Mouse (Mus musculus) neural tube, embryonic 11.5 days (tissue): Measurements from ENCODE around the gene Sumo2. TPM values are rescaled to one million over a fixed set of nuclear protein-coding genes. Genes with fewer than 3 reads are reported as not detected.

Experiments used
- ATAC-seq: fragments of 200-750 bp; cut with Nextera tagmentation; 2 replicates; pipeline ENCODE4 v1.8.0; 2017; ENCODE audit warnings: moderate number of reproducible peaks, mild to moderate bottlenecking, moderate TSS enrichment, moderate library complexity; ENCODE audit not compliant: insufficient read depth, low FRiP score, low TSS enrichment
- DNase-seq: peaks from one replicate; pipeline ENCODE4 v3.0.0-alpha.2; 2015; ENCODE audit warnings: low spot score
- H3K27ac ChIP-seq: fragments of 300-500 bp; sonication (generic); 2 replicates; pipeline ENCODE4 v1.5.1; 2014; ENCODE audit warnings: low read depth, mild to moderate bottlenecking, low read length
- H3K27me3 ChIP-seq: fragments of 300-500 bp; sonication (generic); 2 replicates; pipeline ENCODE4 v1.6.1; 2014; ENCODE audit warnings: mild to moderate bottlenecking, low read length, mixed read lengths; ENCODE audit not compliant: control insufficient read depth, insufficient read depth
- H3K36me3 ChIP-seq: fragments of 300-500 bp; sonication (generic); 2 replicates; pipeline ENCODE4 v1.6.1; 2014; ENCODE audit warnings: mild to moderate bottlenecking, low read length, moderate library complexity, mixed read lengths; ENCODE audit not compliant: control insufficient read depth, insufficient read depth
- H3K4me1 ChIP-seq: fragments of 300-500 bp; sonication (generic); 2 replicates; pipeline ENCODE4 v1.6.1; 2014; ENCODE audit warnings: low read length, mixed read lengths; ENCODE audit not compliant: control insufficient read depth, insufficient read depth
- H3K4me2 ChIP-seq: fragments of 300-500 bp; sonication (generic); 2 replicates; pipeline ENCODE4 v1.6.1; 2014; ENCODE audit warnings: low read depth, mild to moderate bottlenecking, moderate library complexity
- H3K4me3 ChIP-seq: fragments of 300-500 bp; sonication (generic); 2 replicates; pipeline ENCODE4 v1.5.1; 2014; ENCODE audit warnings: low read depth, low read length
- H3K9ac ChIP-seq: fragments of 300-500 bp; sonication (generic); 2 replicates; pipeline ENCODE4 v1.6.1; 2014; ENCODE audit warnings: mild to moderate bottlenecking, low read length
- H3K9me3 ChIP-seq: fragments of 300-500 bp; sonication (generic); 2 replicates; pipeline ENCODE4 v1.6.1; 2016; ENCODE audit warnings: low read length; ENCODE audit not compliant: control insufficient read depth
- WGBS: fragments of 180-500 bp; shearing (Covaris S2); extraction: QIAGEN DNeasy Blood & Tissue Kit; methylation state at CpG from one replicate; pipeline ENCODE4 v1.1.7; 2014; 5-methylcytosine and 5-hydroxymethylcytosine counted together
- polyA plus RNA-seq: library from polyadenylated mRNA; unstranded; fragments of >200 nt; fragmentation: Nextera tagmentation; extraction: Ambion mirVana; gene quantifications from 2 replicates; pipeline ENCODE4 v1.2.1, GENCODE M21; 2014

The Sumo2 gene
- 1,294 and 1,337 TPM in 2 replicates for polyA plus RNA-seq

DNA sequence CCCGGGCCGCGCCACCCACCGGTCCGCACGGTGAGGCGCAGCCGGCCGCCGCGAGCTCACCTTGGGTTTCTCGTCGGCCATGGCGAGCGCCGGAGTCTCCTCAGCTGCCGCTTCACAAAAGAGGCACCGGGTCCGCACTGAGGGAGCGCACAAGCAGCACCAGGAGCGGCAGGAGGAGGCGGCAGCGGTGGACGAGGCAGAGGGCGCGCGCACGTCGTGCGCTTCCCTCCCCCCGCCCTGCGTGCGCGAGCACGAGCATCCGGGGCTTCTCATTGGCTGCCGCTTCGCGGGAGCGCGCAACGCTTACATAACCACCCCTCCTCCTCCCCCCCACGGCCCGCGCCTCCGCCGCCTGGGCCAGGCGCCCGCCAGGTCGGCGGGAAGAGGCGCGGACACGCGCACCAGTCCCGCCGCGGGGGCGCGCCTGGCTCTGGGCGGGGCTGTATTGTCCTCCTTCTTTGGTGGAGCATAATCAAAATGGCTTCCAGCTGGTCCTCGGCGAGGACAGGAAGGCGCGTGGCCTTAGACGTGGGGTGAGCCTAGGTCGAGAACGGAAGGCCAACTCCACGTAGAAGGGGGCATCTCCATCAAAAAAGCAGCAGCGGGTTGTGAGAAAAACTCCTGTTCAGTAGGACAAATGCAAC, at the start of gene Sumo2:
Gene Sumo2, minus strand, starts transcription at position 239 of the 644 bp plus-strand sequence.
- peak within 1 kb of the TSS; percentile 100 for H3K27ac ChIP-seq
- ATAC-seq (peak; percentile 88), DNase-seq (peak; percentile 100)
- peaks cover 14% of the 10 kb centered on the region for H3K36me3 ChIP-seq
- 1% methylated on average over 60 of the region's 70 CpGs for WGBS
- H3K27me3 ChIP-seq, result no peaks in the 10 kb centered on the region
- H3K4me2 ChIP-seq, result peak within 1 kb of the TSS; percentile 78
- no peaks in the 10 kb centered on the region for H3K9me3 ChIP-seq
- peak within 1 kb of the TSS; percentile 98 for H3K4me3 ChIP-seq
- peaks cover 12% of the 10 kb centered on the region; the same call in 1 of the 2 replicates for H3K4me1 ChIP-seq
- peak within 1 kb of the TSS; percentile 98 for H3K9ac ChIP-seq

DNA sequence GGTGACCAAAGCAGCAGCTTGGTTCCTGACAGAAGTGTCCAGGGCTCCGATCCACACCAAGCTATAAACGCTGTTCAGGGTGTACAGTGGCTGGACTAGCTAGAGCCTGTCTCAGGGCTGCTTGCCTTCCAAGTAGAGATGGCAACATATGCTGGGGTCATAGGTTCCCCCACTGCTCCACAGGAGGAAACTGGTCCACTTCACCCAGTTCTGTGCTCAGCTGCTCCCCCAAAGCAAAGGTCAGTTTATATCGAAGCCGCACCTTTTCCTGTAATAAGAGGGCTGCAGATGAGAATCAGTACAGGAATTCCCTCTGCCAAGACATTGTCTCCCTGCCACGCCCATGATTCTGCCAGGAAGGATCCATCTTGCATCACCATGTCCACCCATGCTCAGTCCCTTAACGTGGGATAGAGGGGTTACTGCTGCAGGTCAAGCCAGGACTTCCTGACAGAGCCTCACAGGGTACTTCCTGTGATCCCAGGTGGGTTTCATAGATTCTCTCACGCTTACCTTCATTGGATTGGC, 49.6 kb upstream of the Sumo2 start:
- H3K36me3 ChIP-seq, result peaks cover 53% of the 10 kb centered on the region
- WGBS, result 94% methylated on average over 7 of the region's 7 CpGs

DNA sequence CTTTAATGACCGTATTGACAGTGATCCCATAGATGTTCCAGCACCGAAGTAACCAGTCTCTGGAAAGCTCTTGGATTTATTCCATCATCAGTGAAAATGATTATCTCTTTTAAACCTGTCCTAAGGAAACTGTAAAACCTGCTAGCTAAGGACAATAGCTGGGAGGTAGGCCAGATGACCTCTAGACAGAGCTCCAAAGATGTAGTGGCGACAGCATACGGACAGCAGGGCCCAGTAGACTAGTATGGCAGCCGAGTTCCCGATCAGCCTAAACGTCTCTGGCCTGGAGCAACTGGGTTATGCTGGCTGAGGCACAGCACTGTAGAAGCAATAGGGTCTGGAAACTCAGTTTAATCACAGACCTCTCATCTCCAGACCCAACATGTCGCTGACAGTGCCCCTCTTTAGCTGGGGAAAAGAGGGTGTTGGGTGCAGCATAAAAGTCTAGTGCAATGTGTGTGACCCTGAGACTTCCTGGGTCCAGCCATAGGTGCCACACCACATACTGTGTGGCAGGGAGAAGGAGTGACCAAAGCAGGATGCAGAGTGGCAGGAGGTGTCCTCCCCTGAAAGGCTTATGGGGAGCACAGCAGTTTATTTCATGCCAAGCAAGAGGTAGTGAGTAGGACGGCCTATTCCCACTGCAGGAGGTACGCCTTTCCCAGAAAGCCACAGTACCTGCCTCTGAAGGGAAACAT, 48.4 kb upstream of the Sumo2 start:
- Histone ChIP-seq H3K4me3 (no peak overlapping the region), H3K4me1 (no peaks in the 10 kb centered on the region), H3K27ac (no peak overlapping the region), H3K9me3 (no peaks in the 10 kb centered on the region), H3K27me3 (no peaks in the 10 kb centered on the region), H3K9ac (no peak overlapping the region), H3K4me2 (no peak overlapping the region), H3K36me3 (peaks cover 49% of the 10 kb centered on the region)
- 88% methylated on average over 10 of the region's 10 CpGs for whole genome bisulfite sequencing
- DNase-seq (no peak), ATAC-seq (no peak)

More for the DNA sequence above, 49.6 kb upstream of the Sumo2 start:
- Histone ChIP-seq H3K4me3 (no peak overlapping the region), H3K4me2 (no peak overlapping the region), H3K4me1 (no peaks in the 10 kb centered on the region), H3K9ac (no peak overlapping the region), H3K9me3 (no peaks in the 10 kb centered on the region), H3K27me3 (no peaks in the 10 kb centered on the region), H3K27ac (no peak overlapping the region)
- DNase-seq (no peak), ATAC-seq (no peak)

DNA sequence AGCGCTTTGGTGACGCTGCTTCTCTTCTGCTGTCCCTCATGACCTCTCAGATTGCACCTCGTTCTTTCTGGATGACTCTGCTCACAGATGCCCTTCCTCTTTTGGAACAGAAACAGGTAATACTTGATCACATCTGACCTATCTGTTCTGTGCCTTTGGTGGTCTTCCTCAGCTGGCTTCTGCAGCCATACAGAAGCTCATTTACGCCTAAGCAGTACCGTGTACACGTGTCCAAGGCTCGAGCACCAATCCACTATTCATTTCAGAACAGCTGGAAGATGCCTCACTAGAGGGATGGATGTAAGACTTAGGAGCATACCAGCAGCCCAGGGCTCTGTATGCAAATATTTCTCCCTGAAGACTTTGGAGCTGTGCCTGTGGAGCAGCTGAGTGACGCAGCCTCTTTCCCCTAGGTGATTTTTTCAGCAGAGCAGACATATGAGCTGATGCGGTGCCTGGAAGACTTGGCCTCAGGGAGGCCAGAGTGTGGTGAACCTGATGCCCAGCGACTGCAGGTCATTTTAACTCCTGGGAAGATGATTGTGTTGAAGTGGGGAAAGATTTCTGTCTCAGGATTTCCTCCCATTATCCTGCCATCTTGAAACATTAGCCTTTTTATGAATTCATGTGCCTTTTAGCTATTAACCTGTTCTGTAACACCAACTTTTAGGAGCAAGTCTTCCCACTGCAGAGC, 47.0 kb upstream of the Sumo2 start:
- ATAC-seq (no peak), DNase-seq (no peak)
- H3K4me2 ChIP-seq, result no peak overlapping the region
- no peaks in the 10 kb centered on the region for H3K9me3 ChIP-seq
- peaks cover 45% of the 10 kb centered on the region for H3K36me3 ChIP-seq
- WGBS, result 89% methylated on average over 10 of the region's 10 CpGs
- no peak overlapping the region for H3K4me3 ChIP-seq
- no peak overlapping the region for H3K27ac ChIP-seq
- H3K4me1 ChIP-seq, result no peaks in the 10 kb centered on the region
- no peaks in the 10 kb centered on the region for H3K27me3 ChIP-seq
- no peak overlapping the region for H3K9ac ChIP-seq

DNA sequence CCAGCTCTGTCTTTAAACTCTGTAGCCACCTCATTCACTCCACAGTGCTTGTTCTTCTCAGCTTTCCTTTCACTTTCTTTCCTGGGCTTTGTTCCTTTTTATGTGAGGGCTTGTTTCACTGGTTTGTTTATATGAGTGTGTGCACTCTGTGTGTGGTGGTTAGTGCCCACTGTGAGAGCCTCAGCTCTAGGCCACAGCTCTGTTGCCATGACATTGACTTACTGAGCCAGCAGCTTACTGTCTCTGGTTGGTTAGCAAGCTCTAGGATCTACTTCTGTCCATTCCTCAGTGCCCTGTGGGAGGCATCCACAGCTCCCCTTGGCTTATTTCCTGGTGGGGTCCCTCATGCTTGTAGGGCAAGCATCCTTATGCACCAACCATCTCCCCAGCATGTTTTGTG, 43.0 kb upstream of the Sumo2 start:
- H3K27ac ChIP-seq, result no peak overlapping the region
- peaks cover 28% of the 10 kb centered on the region for H3K36me3 ChIP-seq

DNA sequence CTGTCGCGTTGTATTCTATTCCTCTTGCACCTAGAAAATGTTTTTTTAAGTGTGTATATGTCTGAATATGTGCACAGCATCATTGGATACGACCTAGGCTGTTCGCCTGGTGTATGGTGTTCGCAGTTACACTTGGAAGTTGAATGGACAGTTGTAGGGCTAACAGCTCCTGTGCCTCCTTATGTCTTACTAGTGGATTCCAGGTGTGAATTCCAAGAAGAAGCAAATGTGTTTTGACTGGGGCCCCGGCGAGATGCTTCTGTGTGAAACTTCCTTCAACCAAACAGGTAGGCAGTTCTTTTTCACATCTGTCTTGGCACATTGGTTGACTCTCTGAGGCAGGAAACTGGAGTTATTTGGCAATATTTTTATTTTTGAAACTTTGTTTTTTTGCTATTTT, 28.9 kb upstream of the Sumo2 start:
- peak overlapping the region; percentile 79 for H3K9ac ChIP-seq
- H3K4me1 ChIP-seq, result peaks cover 5% of the 10 kb centered on the region; the same call in 1 of the 2 replicates
- no peak for DNase-seq
- H3K4me3 ChIP-seq, result peak overlapping the region; percentile 79
- H3K27ac ChIP-seq, result no peak overlapping the region
- peaks cover 15% of the 10 kb centered on the region for H3K36me3 ChIP-seq
- no peaks in the 10 kb centered on the region for H3K27me3 ChIP-seq
- no peaks in the 10 kb centered on the region for H3K9me3 ChIP-seq
- H3K4me2 ChIP-seq, result peak overlapping the region; percentile 64
- no peak for ATAC-seq
- 21% methylated on average over 7 of the region's 7 CpGs for WGBS

More for the DNA sequence above, 43.0 kb upstream of the Sumo2 start:
- no peak for ATAC-seq
- Histone ChIP-seq H3K4me2 (no peak overlapping the region), H3K4me1 (no peaks in the 10 kb centered on the region), H3K9me3 (no peaks in the 10 kb centered on the region), H3K27me3 (no peaks in the 10 kb centered on the region), H3K4me3 (no peak overlapping the region), H3K9ac (no peak overlapping the region)
- no peak for DNase-seq

GRCm38 (mm10) chr11:115564064-115564809, 28.2 kb upstream of the Sumo2 start, which contains the start of gene Nup85:
TSS of gene Nup85 (plus strand) at chr11:115564434.
- peak within 1 kb of the TSS; percentile 79 for H3K4me3 ChIP-seq

DNA sequence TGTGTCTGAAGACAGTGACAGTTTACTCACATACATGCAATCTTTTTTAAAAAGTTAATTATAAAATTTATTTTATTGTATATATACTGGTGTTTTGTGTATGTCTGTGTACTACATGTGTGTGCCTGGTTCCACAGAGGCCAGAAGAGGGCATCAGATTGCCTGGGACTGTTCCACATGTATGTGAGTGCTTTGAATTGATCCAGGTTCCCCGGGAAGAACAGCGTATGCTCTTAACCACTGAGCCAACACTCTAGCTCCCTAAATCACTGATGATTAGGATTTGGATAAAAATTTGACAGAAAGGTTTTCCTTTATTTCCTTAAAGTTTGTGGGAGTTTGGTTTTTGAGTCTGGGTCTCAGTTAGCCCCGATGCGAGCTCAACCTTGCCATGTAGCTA, 27.3 kb upstream of the Sumo2 start:
- 41% methylated on average over 4 of the region's 4 CpGs for WGBS
- Histone ChIP-seq H3K27me3 (no peaks in the 10 kb centered on the region), H3K9me3 (no peaks in the 10 kb centered on the region), H3K36me3 (peaks cover 9% of the 10 kb centered on the region), H3K4me2 (peak overlapping the region; percentile 64), H3K9ac (peak overlapping the region; percentile 79), H3K4me1 (peaks cover 5% of the 10 kb centered on the region; the same call in 1 of the 2 replicates), H3K27ac (peak overlapping the region; percentile 54; the same call in 1 of the 2 replicates), H3K4me3 (peak overlapping the region; percentile 79)
- ATAC-seq (no peak), DNase-seq (no peak)

More at GRCm38 (mm10) chr11:115564064-115564809, 28.2 kb upstream of the Sumo2 start, which contains the start of gene Nup85:
- Histone ChIP-seq H3K27ac (peak within 1 kb of the TSS; percentile 54), H3K36me3 (peaks cover 10% of the 10 kb centered on the region), H3K27me3 (no peaks in the 10 kb centered on the region), H3K9ac (peak within 1 kb of the TSS; percentile 79), H3K9me3 (no peaks in the 10 kb centered on the region), H3K4me1 (peaks cover 5% of the 10 kb centered on the region; the same call in 1 of the 2 replicates), H3K4me2 (peak within 1 kb of the TSS; percentile 64)
- ATAC-seq (peak; percentile 86), DNase-seq (peak; percentile 98)
- WGBS, result 0% methylated on average over 42 of the region's 42 CpGs
